Mouse (Mus musculus) macrophage (primary cell): ENCODE measurements around the gene Il1rapl2. TPM values are rescaled to one million over a fixed set of nuclear protein-coding genes. Genes with fewer than 3 reads are reported as not detected.

ENCODE experiments used
- H3K27ac ChIP-seq: fragments of 350-480 bp; formaldehyde crosslinking; 2 replicates; pipeline ENCODE4 v1.9.0; 2021
- H3K36me3 ChIP-seq: fragments of 350-480 bp; formaldehyde crosslinking; 2 replicates; pipeline ENCODE4 v1.9.0; 2021; ENCODE audit errors: inconsistent target
- H3K4me3 ChIP-seq: fragments of 350-480 bp; formaldehyde crosslinking; 2 replicates; pipeline ENCODE4 v1.9.0; 2021; ENCODE audit errors: inconsistent target
- H3K79me2 ChIP-seq: fragments of 350-480 bp; formaldehyde crosslinking; 2 replicates; pipeline ENCODE4 v1.9.0; 2021; ENCODE audit errors: inconsistent target
- WGBS: methylation state at CpG from one replicate; pipeline ENCODE4 v1.1.7; 2026; ENCODE audit warnings: inconsistent platforms; ENCODE audit not compliant: missing documents; 5-methylcytosine and 5-hydroxymethylcytosine counted together
- polyA plus RNA-seq: library from polyadenylated mRNA; stranded (reverse); fragments of 250-400 nt; gene quantifications from 3 replicates; pipeline ENCODE4 v1.2.4, GENCODE M21; 2018; ENCODE audit warnings: inconsistent platforms
- total RNA-seq, 78 experiments: library from RNA; depleted of rRNA; stranded (reverse); fragments of 250-400 nt; gene quantifications; 1 replicate in 9 of 78; 2 replicates in 24 of 78; 3 replicates in 43 of 78; 4 replicates in 2 of 78; pipeline ENCODE4 v1.2.4; 2018; ENCODE audit warnings: inconsistent platforms in 56 of 78

Gene Il1rapl2
- total RNA-seq (2018; cell fraction: chromatin; rRNA removed), result not detected
- not detected for total RNA-seq (2018; cell fraction: cytosol; rRNA removed)
- not detected for total RNA-seq (2018; cell fraction: nucleus; rRNA removed)
- polyA plus RNA-seq, result not detected in 3 replicates

- Histone ChIP-seq H3K27ac (no peak within 1 kb of the TSS), H3K4me3 (no peak within 1 kb of the TSS), H3K79me2 (no peaks in the 10 kb centered on the region), H3K36me3 (no peaks in the 10 kb centered on the region)
- 17% methylated on average over 44 of the region's 47 CpGs for WGBS
These were observed at the start of gene Il1rapl2 for GRCm38 (mm10) chrX:137570321-137571195. TSS of gene Il1rapl2 (plus strand) at chrX:137570608.

- no peaks in the 10 kb centered on the region for H3K36me3 ChIP-seq
- WGBS, result 86% methylated on average over 2 of the region's 2 CpGs
These were observed 22.1 kb upstream of the Il1rapl2 start for GRCm38 (mm10) chrX:137548348-137548747.

GRCm38 (mm10) chrX:137569472-137570188 is 778 bp upstream of the Il1rapl2 start:
- 35% methylated on average over 21 of the region's 21 CpGs for WGBS
- Histone ChIP-seq H3K27ac (no peak overlapping the region), H3K36me3 (no peaks in the 10 kb centered on the region), H3K4me3 (no peak overlapping the region), H3K79me2 (no peaks in the 10 kb centered on the region)

More at GRCm38 (mm10) chrX:137548348-137548747, 22.1 kb upstream of the Il1rapl2 start:
- Histone ChIP-seq H3K27ac (no peak overlapping the region), H3K79me2 (no peaks in the 10 kb centered on the region), H3K4me3 (no peak overlapping the region)

DNA sequence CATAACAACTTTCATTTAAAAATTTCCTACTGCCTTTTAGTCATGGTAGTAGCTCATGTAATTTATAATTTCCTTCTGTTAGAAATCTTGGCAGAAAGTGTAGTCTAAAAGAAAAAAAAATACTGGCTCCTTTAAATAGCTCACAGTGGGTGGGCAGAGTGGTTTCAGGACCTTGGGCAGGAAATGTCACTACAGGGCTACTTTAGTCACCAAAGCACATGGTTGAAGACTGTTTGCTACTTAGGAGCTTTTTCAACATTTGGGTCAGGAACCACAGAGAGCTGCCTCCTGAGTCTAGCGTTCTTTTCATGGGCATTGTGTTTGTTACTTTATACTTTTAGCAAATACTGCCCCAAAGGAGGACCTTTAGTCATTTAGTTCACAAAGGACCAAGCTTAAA is 12.2 kb downstream of the Il1rapl2 start:
- no peaks in the 10 kb centered on the region for H3K79me2 ChIP-seq
- WGBS, result 19% methylated on average over 1 of the region's 1 CpGs
- H3K36me3 ChIP-seq, result no peaks in the 10 kb centered on the region
- H3K27ac ChIP-seq, result no peak overlapping the region
- H3K4me3 ChIP-seq, result no peak overlapping the region

- no peaks in the 10 kb centered on the region for H3K79me2 ChIP-seq
- no peak overlapping the region for H3K27ac ChIP-seq
- no peaks in the 10 kb centered on the region for H3K36me3 ChIP-seq
- no peak overlapping the region for H3K4me3 ChIP-seq
These were observed 50.3 kb downstream of the Il1rapl2 start for GRCm38 (mm10) chrX:137620697-137621096.

DNA sequence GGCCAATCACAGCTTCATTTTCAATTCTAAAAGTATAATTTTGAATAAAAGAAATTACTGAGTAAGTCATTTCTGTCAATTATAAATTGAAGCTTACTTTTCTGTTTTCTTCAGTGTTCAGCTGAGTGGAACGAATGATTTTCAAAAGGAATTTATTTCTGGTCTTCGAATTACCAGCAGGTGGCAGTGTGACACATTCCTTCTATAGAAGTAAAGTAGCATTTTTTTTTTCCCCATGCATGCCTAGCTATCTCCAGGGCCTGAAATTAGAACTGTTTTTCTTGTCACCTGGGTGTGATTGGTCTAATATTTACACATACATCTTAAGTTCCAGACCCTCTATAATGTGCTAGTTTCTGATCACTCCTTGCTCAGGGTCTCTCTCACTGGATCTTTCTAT is 96.6 kb downstream of the Il1rapl2 start:
- WGBS, result 25% methylated on average over 2 of the region's 2 CpGs
- Histone ChIP-seq H3K4me3 (no peak overlapping the region), H3K27ac (no peak overlapping the region), H3K36me3 (no peaks in the 10 kb centered on the region), H3K79me2 (no peaks in the 10 kb centered on the region)

- WGBS, result 50% methylated on average over 1 of the region's 1 CpGs
- no peak overlapping the region for H3K27ac ChIP-seq
- H3K36me3 ChIP-seq, result no peaks in the 10 kb centered on the region
These were observed 117.6 kb downstream of the Il1rapl2 start for GRCm38 (mm10) chrX:137687974-137688373.

GRCm38 (mm10) chrX:137700006-137700405 is 129.6 kb downstream of the Il1rapl2 start:
- H3K36me3 ChIP-seq, result no peaks in the 10 kb centered on the region
- no peak overlapping the region for H3K27ac ChIP-seq
- 60% methylated on average over 2 of the region's 2 CpGs for WGBS
- no peak overlapping the region for H3K4me3 ChIP-seq
- H3K79me2 ChIP-seq, result no peaks in the 10 kb centered on the region

More at GRCm38 (mm10) chrX:137687974-137688373, 117.6 kb downstream of the Il1rapl2 start:
- Histone ChIP-seq H3K4me3 (no peak overlapping the region), H3K79me2 (no peaks in the 10 kb centered on the region)

- Histone ChIP-seq H3K4me3 (no peak overlapping the region), H3K27ac (no peak overlapping the region), H3K36me3 (no peaks in the 10 kb centered on the region), H3K79me2 (no peaks in the 10 kb centered on the region)
- 77% methylated on average over 3 of the region's 3 CpGs for WGBS
These were observed 185.1 kb downstream of the Il1rapl2 start for GRCm38 (mm10) chrX:137755537-137755936.

GRCm38 (mm10) chrX:137805484-137806200 is 235.2 kb downstream of the Il1rapl2 start:
- Histone ChIP-seq H3K79me2 (no peaks in the 10 kb centered on the region), H3K36me3 (no peaks in the 10 kb centered on the region), H3K4me3 (no peak overlapping the region), H3K27ac (no peak overlapping the region)
- 80% methylated on average over 6 of the region's 6 CpGs for WGBS

GRCm38 (mm10) chrX:137806231-137807114 is 236.1 kb downstream of the Il1rapl2 start:
- no peaks in the 10 kb centered on the region for H3K79me2 ChIP-seq
- no peak overlapping the region for H3K27ac ChIP-seq
- no peaks in the 10 kb centered on the region for H3K36me3 ChIP-seq
- no peak overlapping the region for H3K4me3 ChIP-seq
- WGBS, result 77% methylated on average over 3 of the region's 4 CpGs

DNA sequence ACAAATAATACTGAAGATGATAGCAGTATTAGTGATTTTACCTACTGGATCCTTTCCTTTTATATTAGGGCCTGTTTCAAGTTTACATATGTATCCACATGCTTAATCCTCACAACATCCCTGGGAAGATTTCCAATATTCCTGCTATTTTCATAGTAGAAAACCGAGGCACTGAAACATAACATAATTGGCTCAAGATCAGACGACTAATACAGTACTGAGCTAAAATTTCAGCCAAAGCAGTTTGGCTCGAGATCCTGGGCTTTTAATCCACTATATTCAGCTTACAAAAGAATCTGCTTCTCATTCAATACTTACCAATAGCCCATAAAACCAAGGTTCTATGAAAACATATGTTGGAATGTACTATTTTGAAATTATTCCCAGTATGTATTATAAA is 239.1 kb downstream of the Il1rapl2 start:
- Histone ChIP-seq H3K79me2 (no peaks in the 10 kb centered on the region), H3K27ac (no peak overlapping the region), H3K4me3 (no peak overlapping the region), H3K36me3 (no peaks in the 10 kb centered on the region)
- 65% methylated on average over 3 of the region's 3 CpGs for WGBS

- H3K36me3 ChIP-seq, result no peaks in the 10 kb centered on the region
- H3K27ac ChIP-seq, result no peak overlapping the region
- no peak overlapping the region for H3K4me3 ChIP-seq
- H3K79me2 ChIP-seq, result no peaks in the 10 kb centered on the region
- 63% methylated on average over 1 of the region's 1 CpGs for WGBS
These were observed 241.7 kb downstream of the Il1rapl2 start for GRCm38 (mm10) chrX:137812151-137812550.

GRCm38 (mm10) chrX:137848936-137849335 is 278.5 kb downstream of the Il1rapl2 start:
- no peaks in the 10 kb centered on the region for H3K36me3 ChIP-seq
- no peak overlapping the region for H3K27ac ChIP-seq
- no peaks in the 10 kb centered on the region for H3K79me2 ChIP-seq
- 68% methylated on average over 3 of the region's 3 CpGs for WGBS
- H3K4me3 ChIP-seq, result no peak overlapping the region
